Mouse (Mus musculus): ENCODE data around the gene Kctd10.

- no peak for TF ChIP-seq CTCF (conservative IDR thresholded peaks at IDR 0.05; ENCODE audit: low read length)
- TF ChIP-seq NANOG (IDR thresholded peaks at IDR 0.05; ENCODE audit: borderline replicate concordance, low read length) = no peak
- TF ChIP-seq POU5F1 (IDR thresholded peaks at IDR 0.05; ENCODE audit: borderline replicate concordance, low read length) = no peak
Observed at GRCm38 (mm10) chr5:114368803-114369496, 11.4 kb downstream of the Kctd10 start.
